Mouse (Mus musculus): Measurements from ENCODE around the gene Dnajc28.
"Not testable (repeated sequence)": the region's sequence is repeated elsewhere in the genome, so short reads cannot be mapped to it uniquely, and the experiment has no call there.

Dnajc28 gene

DNA sequence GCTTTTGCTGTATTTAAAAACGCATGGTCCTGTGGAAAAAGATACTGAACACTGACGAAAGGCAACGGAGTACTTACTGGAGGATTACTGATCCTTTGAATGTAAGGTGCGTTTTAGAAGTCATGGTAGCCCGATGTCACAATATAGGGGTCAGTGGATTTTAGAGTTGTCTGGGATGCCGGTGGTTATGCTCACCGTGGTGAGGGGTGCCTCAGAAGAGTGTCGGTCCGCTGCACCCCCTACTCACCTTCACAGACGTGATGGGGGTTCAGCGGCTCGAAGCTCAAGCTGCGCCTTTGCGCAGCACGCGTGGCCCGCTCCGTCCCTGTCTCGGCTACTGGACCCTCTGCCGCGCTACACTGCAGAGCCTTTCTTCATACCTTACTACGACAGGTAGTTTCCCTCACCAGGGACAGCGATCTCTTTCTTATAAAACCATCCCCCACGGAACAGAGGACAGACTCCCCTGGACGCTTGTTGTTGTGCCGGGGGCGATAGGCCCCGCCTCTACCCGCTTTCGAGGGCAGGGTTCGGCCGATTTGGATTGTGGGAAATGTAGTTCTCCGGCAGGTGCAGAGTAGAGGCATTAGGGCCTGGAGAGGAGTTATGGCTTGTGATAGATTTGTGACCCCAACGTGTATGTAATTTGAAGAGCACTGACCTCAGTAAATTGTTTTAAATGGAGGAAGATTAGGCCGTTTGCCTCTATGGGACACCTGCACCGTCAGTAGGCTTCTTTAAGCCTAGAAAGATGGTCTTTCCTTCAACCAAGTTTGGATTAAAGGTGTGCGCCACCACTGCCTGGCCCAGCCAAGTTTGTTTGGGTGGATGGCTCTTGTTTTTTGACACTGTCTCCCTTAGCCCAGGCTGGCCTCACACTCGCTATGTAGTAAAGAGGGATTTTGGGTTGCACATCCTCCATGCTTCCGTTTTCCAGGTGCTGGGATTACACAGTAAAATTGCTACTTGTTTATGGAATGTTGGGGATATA is at the start of gene Dnajc28:
Gene Dnajc28, minus strand, starts transcription at position 516 of the 991 bp plus-strand sequence.
- DNase-seq (ENCODE audit: low spot score in 2 of 2) = peak; percentile 83 to 84

DNA sequence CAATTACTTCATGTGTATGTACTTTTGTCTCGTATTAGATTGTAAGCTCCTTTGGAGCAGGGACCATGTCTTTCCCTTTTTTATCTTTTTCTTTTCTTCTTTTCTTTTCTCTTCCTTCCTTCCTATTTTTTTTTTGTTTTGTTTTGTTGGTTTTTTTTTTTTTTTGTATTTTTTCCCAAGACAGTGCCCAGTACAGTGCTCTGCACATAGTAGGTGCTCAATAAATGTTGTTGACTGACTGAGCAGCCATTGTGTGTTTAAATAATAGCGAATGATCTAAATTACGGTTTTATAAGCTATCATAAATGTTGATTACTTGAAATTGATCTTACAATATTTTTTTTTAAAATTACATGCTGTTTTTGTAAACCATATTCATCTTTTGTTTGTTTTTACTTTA is 45.0 kb upstream of the Dnajc28 start:
- DNase-seq (ENCODE audit: low spot score in 2 of 2) = no peak

DNA sequence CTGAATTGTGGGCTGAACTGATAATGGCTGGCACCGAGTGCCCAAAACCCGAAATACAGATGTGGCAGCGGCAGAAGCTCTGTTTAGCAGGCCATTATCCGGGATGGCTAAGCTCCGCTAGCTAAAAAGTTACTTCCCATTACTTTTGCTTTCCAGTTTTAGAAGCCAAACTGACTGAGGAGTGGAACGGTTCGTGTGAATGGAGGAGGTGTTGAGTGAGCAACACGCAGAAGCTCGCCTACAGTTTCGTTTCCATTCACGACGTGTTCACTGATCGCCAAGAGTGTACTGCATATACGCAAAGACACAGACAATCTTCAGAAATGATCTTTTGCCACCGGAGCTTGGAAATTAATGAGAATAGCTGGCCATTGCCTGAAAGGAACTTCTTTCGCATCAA is 43.5 kb upstream of the Dnajc28 start:
- peak; percentile 20 to 37 for DNase-seq (ENCODE audit: low spot score in 2 of 2)

DNA sequence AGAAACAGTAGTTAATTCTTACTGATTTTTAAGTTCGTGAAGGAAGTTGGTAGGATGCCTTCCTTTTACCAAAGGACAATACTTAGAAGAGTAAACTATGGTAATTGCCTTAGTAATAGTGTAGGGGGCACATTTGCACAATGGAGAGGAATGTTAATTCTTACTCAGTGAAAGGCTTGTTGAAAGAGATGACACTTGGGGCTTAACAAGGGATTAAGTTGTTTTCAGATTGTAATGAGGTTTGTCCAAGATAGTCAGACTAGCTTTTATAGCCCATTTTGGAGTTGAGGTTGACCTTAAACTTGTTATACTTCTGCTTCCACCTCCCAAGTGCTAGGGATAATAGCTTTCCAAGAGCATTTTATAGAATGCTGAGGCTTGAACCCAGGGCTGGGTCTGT is 42.6 kb upstream of the Dnajc28 start:
- DNase-seq (ENCODE audit: low spot score in 2 of 2) = no peak

DNA sequence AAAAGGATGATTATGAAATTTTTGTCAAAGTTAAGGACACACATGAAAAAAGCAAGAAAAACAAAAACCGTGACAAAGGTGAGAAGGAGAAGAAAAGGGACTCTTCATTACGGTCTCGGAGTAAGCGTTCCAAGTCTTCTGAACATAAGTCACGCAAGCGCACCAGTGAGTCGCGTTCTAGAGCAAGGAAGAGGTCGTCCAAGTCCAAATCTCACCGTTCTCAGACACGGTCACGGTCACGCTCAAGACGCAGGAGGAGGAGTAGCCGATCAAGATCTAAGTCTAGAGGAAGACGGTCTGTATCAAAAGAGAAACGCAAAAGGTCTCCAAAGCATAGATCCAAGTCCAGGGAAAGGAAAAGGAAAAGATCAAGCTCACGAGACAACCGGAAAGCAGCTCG is 41.0 kb upstream of the Dnajc28 start:
- DNase-seq (ENCODE audit: low spot score in 2 of 2) = no peak

DNA sequence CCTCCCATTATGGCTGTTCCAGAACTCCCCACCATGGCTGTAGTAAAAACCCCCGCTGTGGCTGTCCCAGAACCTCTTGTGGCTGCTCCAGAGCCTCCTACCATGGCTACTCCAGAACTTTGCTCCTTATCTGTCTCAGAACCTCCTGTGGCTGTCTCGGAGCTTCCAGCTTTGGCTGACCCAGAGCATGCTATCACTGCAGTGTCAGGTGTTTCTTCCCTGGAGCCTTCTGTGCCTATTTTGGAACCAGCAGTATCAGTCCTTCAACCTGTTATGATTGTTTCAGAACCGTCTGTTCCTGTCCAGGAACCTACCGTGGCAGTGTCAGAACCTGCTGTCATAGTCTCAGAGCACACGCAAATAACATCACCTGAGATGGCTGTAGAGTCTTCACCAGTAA is 39.6 kb upstream of the Dnajc28 start:
- no peak for DNase-seq (ENCODE audit: low spot score in 2 of 2)

GRCm38 (mm10) chr16:91657285-91657684 is 38.5 kb upstream of the Dnajc28 start:
- DNase-seq (ENCODE audit: low spot score in 2 of 2) = no peak

- DNase-seq (ENCODE audit: low spot score in 2 of 2) = no peak
Measured at GRCm38 (mm10) chr16:91655285-91655684, 36.5 kb upstream of the Dnajc28 start.

- no peak for DNase-seq (ENCODE audit: low spot score in 2 of 2)
Measured at GRCm38 (mm10) chr16:91652191-91652590, 33.4 kb upstream of the Dnajc28 start.

GRCm38 (mm10) chr16:91649781-91650180 is 31.0 kb upstream of the Dnajc28 start:
- DNase-seq (ENCODE audit: low spot score in 2 of 2) = no peak

DNA sequence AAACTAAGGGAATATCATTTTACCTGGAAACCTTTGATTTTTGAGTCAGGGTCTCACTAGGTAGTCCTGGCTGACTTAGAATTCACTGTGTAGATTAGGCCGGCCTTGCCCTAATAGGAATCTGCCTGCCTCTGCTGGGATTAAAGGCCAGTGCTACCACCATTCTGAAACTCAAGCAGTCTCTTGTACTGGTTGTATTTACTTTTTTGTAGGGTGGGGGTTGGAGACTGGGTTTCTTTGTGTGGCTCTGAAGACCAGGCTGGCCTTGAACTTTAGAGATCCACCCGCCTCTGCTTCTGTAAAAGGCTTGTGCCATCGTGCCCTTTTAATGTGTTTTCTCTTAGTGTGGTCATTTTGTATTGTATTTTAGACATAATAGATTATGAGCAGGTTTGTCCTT is 30.4 kb upstream of the Dnajc28 start:
- no peak for DNase-seq (ENCODE audit: low spot score in 2 of 2)

GRCm38 (mm10) chr16:91648220-91648550 is 29.4 kb upstream of the Dnajc28 start:
- peak; percentile 53 to 68 for DNase-seq (ENCODE audit: low spot score in 2 of 2)

- peak; percentile 97 for DNase-seq (ENCODE audit: low spot score in 2 of 2)
Measured at GRCm38 (mm10) chr16:91647461-91648219, 28.8 kb upstream of the Dnajc28 start, which contains the start of gene Son. Gene Son, plus strand, starts transcription at chr16:91647506.

DNA sequence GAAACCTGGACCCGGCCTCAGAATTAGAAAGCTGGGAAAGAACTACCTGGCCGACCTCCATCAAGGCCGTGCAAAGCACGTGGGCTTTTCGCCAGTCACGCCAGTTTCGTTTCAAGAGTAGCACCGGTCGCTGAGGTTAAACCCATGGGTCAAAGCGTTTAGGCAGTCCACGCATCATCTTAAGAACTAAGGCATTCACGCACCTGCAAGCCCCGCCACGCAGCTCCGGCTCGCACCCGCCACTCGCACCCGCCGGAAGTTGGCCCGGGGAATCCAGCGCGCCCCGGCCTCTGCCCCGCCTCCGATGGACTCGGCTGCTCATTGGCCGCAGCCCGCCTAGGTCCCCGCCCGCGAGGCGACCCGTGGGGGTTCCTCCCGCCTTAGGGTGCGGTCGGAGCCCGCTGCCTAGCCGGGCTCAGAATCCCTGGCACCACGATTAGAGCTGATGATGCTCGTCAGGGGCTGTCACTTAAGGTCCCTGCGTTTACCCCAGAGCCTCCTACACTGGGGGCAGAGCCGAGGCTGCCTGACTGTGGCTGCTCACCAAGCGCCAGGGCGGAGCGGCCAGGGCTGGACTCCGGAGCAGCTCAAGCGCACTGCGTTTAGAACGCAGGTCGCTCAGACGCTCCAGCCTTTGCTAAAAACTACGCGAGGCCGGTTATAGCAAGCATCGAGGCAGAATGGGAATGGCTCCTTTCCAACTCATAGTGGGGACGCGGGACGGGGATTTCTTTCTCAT is 28.0 kb upstream of the Dnajc28 start, which contains the start of gene Gart:
Gene Gart, minus strand, starts transcription at position 272 of the 739 bp plus-strand sequence.
- DNase-seq (ENCODE audit: low spot score in 2 of 2) = peak; percentile 92 to 93

DNA sequence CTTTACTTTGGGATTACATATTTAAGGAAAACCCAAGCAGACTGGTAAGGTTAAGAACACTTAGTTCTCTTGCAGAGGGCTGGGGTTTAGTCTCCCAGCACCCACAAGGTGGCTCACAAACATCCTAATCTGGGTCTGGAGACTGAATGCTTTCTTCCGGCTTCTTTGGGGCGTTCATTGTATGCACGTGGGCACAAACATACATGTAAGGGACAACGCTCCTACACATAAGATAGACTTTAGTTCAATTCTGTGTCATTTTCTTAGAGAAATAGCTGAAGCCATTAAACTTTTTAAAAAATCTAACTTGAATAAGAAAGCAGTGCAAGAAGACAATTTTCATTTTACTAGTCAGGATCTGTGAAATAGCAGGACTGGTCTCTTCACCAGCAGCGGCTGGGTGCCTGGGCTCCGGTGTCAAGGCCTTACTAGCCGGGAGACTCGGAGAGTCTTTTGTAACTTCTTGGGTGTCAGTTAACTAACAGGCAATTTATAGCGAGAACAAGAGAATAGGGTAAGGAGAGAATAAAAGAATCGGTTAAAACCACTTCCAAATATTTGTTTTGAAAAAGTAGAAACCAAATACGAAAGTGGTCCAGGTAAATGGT is 27.3 kb upstream of the Dnajc28 start:
- no peak for DNase-seq (ENCODE audit: low spot score in 2 of 2)

- DNase-seq (ENCODE audit: low spot score in 2 of 2) = not testable (repeated sequence)
Measured at GRCm38 (mm10) chr16:91645420-91645819, 26.6 kb upstream of the Dnajc28 start.

DNA sequence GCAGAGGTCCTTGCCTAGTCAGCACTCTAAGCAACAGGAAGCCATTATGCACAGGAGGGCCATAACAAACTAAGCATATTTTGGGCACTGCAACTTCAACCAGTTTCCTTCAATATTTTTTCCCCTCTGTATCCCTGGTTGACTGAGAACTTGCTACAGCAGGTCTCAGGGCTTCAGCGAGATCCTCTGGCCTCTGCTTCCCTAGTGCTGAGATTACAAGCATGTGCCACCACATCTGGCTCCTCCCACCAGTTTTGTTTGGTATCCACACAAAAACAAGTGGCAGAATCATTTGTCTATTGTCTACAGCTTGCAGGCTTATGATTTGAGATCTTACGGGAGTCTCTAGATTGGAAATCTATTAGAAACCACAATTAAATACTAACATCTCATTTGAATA is 26.1 kb upstream of the Dnajc28 start:
- no peak for DNase-seq (ENCODE audit: low spot score in 2 of 2)

DNA sequence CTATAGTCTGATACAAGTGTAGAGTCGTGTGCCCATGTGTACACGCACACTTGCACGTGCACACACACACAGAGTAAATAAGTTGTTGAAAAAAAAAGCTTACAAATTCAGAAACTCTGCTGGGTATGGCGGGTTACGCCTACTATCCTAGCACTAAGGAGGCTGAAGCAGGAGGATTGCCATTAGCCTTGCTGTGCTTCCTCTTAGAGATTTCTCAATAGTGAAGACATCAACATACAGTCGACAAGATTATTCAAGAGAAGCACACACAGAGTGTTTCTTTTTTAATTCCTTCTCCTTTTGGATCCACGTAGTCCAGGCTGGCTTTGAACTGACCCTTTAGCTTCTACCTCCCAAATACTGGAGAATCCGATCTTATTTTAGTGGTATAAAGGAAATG is 21.3 kb upstream of the Dnajc28 start:
- no peak for DNase-seq (ENCODE audit: low spot score in 2 of 2)

DNA sequence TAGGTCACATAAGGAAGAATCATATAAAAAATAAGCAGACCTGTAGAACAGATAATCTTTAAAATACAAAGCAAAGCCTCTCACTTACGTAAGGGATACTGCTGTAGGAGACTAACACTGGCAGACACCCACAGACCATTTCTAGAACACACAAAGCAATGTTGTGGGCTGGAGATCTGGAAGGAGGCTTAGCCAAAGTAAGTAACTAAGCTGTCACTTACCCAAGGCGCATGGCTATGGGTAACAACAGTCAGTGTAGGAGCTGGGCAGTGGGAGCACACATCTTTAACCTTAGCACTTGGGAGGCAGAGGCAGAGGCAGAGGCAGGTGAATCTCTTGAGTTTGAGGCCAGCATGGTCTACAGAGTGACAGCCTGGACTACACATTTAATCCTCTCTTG is 20.8 kb upstream of the Dnajc28 start:
- DNase-seq (ENCODE audit: low spot score in 2 of 2) = peak; percentile 28 to 46

DNA sequence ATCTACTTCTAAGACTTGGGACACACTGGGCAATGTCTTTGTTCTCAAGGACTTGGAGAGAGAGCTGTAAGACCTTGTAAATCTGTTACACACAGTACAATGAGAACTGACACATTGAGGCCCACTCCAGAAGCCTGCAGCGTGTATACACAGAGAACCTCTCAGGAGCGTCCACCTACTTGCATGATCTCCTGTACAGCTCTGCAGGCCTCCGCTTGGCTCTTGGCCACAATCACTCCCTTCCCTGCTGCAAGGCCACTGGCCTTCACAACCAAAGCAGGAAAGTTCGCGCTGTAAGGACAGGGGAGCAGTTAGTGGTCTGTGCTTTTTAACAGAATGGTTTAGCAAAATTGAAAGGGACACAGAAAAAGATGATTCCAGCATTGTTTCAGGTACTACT is 20.3 kb upstream of the Dnajc28 start:
- DNase-seq (ENCODE audit: low spot score in 2 of 2) = no peak

DNA sequence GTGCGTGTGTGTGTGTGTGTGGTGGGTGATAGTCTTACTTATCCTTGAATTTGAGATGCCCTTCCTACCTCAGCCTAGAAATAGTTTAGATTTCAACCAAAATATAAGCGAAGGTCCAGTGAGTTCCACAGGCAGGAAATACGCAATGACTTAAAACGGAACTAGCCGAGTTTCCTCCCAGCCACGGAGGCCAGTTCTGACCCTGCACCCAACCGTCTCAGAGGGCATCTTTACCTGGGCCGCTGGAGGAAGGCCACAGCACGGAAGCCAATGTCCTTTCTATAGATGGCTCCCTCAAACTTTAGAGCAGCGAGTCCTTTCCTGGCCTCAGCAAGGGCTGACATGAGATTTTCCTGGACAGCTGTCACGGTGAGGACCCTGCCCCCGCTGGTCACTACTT is 14.8 kb upstream of the Dnajc28 start:
- DNase-seq (ENCODE audit: low spot score in 2 of 2) = no peak

- no peak for DNase-seq (ENCODE audit: low spot score in 2 of 2)
Measured at GRCm38 (mm10) chr16:91632940-91633339, 14.1 kb upstream of the Dnajc28 start.
